Mouse (Mus musculus): ENCODE data around the gene Ugt1a10. TPM values are rescaled to one million over a fixed set of nuclear protein-coding genes. Genes with fewer than 3 reads are reported as not detected.

Gene Ugt1a10
- polyA plus RNA-seq, 1 experiment from 2014 or later: not detected

DNA sequence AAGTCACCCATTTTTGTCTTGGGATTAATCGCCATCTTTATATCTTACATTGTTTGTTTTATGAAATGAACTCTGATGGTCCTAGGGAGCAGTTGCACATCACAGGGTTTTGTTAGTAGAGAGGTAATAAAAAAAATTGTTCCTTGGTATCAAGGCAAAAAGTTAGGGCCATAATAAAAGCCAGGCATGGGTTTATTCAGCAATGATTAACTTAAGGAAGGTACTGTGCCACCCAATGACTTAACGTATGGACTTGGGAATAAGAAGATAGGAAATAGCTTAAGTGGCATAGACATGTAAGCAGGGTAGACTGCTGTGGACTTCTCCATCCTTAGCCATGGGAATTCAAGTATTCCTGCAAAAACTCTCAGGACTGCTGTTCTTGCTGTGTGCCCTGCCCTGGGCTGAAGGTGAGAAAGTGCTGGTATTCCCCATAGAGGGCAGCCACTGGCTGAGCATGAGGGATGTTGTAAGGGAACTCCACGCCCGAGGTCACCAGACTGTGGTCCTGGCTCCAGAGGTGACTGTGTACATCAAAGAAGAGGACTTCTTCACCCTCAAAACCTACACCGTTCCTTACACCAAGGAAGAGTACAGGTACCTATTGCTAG is 131.2 kb downstream of the Ugt1a10 start:
- DNase-seq (ENCODE audit: low spot score): no peak
- Histone ChIP-seq H3K4me3 (no peak overlapping the region), H3K4me1 (replicated peaks) (no peaks in the 10 kb centered on the region), H3K27ac (no peak overlapping the region), H3K27me3 (ENCODE audit: insufficient read depth, poor library complexity, severe bottlenecking) (no peaks in the 10 kb centered on the region), H3K36me3 (no peaks in the 10 kb centered on the region), H3K9me3 (no peaks in the 10 kb centered on the region)
- 89% methylated on average over 5 of the region's 5 CpGs for WGBS

GRCm38 (mm10) chr1:88192136-88192535 is 136.9 kb downstream of the Ugt1a10 start:
- Histone ChIP-seq H3K9me3 (no peaks in the 10 kb centered on the region), H3K4me1 (replicated peaks) (no peaks in the 10 kb centered on the region), H3K27ac (no peak overlapping the region), H3K27me3 (ENCODE audit: insufficient read depth, poor library complexity, severe bottlenecking) (no peaks in the 10 kb centered on the region), H3K4me3 (no peak overlapping the region), H3K36me3 (no peaks in the 10 kb centered on the region)
- DNase-seq (ENCODE audit: low spot score): no peak
- 67% methylated on average over 3 of the region's 3 CpGs for WGBS

DNA sequence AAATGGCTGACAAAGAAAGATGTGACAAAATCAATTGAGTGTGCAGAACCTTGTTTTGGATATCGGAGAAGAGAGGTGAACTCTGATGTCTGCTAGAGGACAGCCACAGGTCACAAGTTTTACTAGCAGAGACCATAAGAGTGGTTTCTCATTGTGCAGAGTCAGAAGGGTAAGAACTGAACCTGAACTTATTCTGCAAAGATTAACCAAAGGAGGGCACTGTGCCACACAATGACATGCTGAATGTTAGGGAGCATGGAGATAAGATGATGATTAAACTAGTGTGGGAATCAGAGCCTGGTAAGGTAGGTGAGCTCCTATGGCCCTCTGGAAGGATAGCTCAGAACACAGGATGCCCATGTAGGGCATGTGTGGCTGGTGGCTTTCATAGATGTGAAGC is 140.5 kb downstream of the Ugt1a10 start:
- no peaks in the 10 kb centered on the region for H3K36me3 ChIP-seq
- no peak for DNase-seq (ENCODE audit: low spot score)
- 0 out of 2 replicates have a peak, but pooled peaks cover 4% of the 10 kb centered on the region for H3K27me3 ChIP-seq (ENCODE audit: insufficient read depth, poor library complexity, severe bottlenecking)
- H3K4me1 ChIP-seq (replicated peaks): no peaks in the 10 kb centered on the region
- no peak overlapping the region for H3K27ac ChIP-seq
- H3K4me3 ChIP-seq: no peak overlapping the region
- WGBS: 86% methylated on average over 1 of the region's 1 CpGs
- no peaks in the 10 kb centered on the region for H3K9me3 ChIP-seq

DNA sequence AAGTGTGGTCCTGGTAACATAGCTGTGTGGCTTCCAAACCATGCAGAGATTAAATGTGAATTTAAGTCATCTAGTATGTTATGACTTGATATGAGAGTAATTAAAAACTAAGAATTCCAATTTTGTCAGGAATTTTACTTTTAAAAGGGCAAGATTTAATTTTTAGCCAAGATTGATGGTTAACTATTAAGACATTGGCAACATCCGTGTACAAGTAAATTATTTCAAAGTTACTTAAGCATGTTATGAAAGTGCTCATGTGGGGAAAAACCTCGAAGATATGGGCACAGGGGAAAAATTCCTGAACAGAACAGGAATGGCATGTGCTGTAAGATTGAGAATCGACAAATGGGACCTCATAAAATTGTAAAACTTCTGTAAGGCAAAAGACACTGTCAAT is 142.3 kb downstream of the Ugt1a10 start:
- no peak for DNase-seq (ENCODE audit: low spot score)
- H3K4me1 ChIP-seq (replicated peaks): no peaks in the 10 kb centered on the region
- no peaks in the 10 kb centered on the region for H3K36me3 ChIP-seq
- 0 out of 2 replicates have a peak, but pooled peaks cover 4% of the 10 kb centered on the region for H3K27me3 ChIP-seq (ENCODE audit: insufficient read depth, poor library complexity, severe bottlenecking)
- H3K4me3 ChIP-seq: no peak overlapping the region
- no peak overlapping the region for H3K27ac ChIP-seq
- no peaks in the 10 kb centered on the region for H3K9me3 ChIP-seq
- WGBS: 79% methylated on average over 3 of the region's 3 CpGs

DNA sequence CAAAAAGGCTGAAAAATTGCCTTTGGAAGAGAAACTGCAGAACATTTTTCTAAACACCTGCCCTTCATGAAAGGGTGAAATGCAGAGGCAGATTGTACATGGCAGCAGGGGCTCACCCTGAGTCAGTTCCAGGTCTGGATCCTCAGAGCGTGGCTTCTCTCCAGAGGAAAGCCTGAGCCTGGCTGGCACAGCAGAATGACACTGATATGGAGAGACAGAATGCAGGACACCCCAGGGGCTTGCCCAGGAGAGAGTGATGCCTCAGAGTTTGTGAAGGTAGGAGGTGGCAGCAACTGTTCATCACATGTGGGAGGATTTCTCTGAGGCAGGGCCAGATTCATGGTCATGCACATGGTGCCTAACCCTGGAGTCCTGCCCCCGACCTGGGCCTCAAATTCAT is 144.8 kb downstream of the Ugt1a10 start:
- H3K27ac ChIP-seq: no peak overlapping the region
- peaks cover under 1% of the 10 kb centered on the region; the same call in 1 of the 2 replicates for H3K4me1 ChIP-seq (replicated peaks)

GRCm38 (mm10) chr1:88200456-88200855 is 145.3 kb downstream of the Ugt1a10 start, which contains the start of gene Ugt1a2:
Gene Ugt1a2 (plus strand): TSS chr1:88200601.
- H3K27me3 ChIP-seq (ENCODE audit: insufficient read depth, poor library complexity, severe bottlenecking): peaks cover 16% of the 10 kb centered on the region
- WGBS: 81% methylated on average over 7 of the region's 7 CpGs

More for the DNA sequence above, 144.8 kb downstream of the Ugt1a10 start:
- H3K36me3 ChIP-seq: no peaks in the 10 kb centered on the region; the same call in 1 of the 2 replicates
- 77% methylated on average over 2 of the region's 2 CpGs for WGBS
- no peak overlapping the region for H3K4me3 ChIP-seq
- peaks cover 15% of the 10 kb centered on the region for H3K9me3 ChIP-seq
- DNase-seq (ENCODE audit: low spot score): no peak
- peaks cover 15% of the 10 kb centered on the region for H3K27me3 ChIP-seq (ENCODE audit: insufficient read depth, poor library complexity, severe bottlenecking)

GRCm38 (mm10) chr1:88205294-88205922 is 150.2 kb downstream of the Ugt1a10 start, which contains the start of gene Dnajb3:
Gene Dnajb3 (minus strand): TSS chr1:88205782.
- peaks cover 25% of the 10 kb centered on the region for H3K27me3 ChIP-seq (ENCODE audit: insufficient read depth, poor library complexity, severe bottlenecking)
- H3K4me1 ChIP-seq (replicated peaks): peaks cover 8% of the 10 kb centered on the region; the same call in 1 of the 2 replicates
- peak within 1 kb of the TSS; percentile 62 for H3K4me3 ChIP-seq
- peak within 1 kb of the TSS; percentile 91 for H3K27ac ChIP-seq
- DNase-seq (ENCODE audit: low spot score): peak; percentile 88
- H3K9me3 ChIP-seq: peaks cover 19% of the 10 kb centered on the region
- no peaks in the 10 kb centered on the region; the same call in 1 of the 2 replicates for H3K36me3 ChIP-seq
- 6% methylated on average over 62 of the region's 62 CpGs for WGBS

More at GRCm38 (mm10) chr1:88200456-88200855, 145.3 kb downstream of the Ugt1a10 start, which contains the start of gene Ugt1a2:
- Histone ChIP-seq H3K9me3 (peaks cover 16% of the 10 kb centered on the region), H3K36me3 (no peaks in the 10 kb centered on the region; the same call in 1 of the 2 replicates), H3K27ac (no peak within 1 kb of the TSS), H3K4me3 (no peak within 1 kb of the TSS), H3K4me1 (replicated peaks) (peaks cover 5% of the 10 kb centered on the region; the same call in 1 of the 2 replicates)
- no peak for DNase-seq (ENCODE audit: low spot score)

GRCm38 (mm10) chr1:88206843-88207479 is 151.8 kb downstream of the Ugt1a10 start:
- Histone ChIP-seq H3K27me3 (ENCODE audit: insufficient read depth, poor library complexity, severe bottlenecking) (peaks cover 23% of the 10 kb centered on the region), H3K36me3 (no peaks in the 10 kb centered on the region; the same call in 1 of the 2 replicates), H3K9me3 (peaks cover 26% of the 10 kb centered on the region), H3K4me3 (no peak overlapping the region), H3K4me1 (replicated peaks) (peaks cover 8% of the 10 kb centered on the region; the same call in 1 of the 2 replicates), H3K27ac (no peak overlapping the region)
- DNase-seq (ENCODE audit: low spot score): no peak
- 80% methylated on average over 2 of the region's 2 CpGs for WGBS

DNA sequence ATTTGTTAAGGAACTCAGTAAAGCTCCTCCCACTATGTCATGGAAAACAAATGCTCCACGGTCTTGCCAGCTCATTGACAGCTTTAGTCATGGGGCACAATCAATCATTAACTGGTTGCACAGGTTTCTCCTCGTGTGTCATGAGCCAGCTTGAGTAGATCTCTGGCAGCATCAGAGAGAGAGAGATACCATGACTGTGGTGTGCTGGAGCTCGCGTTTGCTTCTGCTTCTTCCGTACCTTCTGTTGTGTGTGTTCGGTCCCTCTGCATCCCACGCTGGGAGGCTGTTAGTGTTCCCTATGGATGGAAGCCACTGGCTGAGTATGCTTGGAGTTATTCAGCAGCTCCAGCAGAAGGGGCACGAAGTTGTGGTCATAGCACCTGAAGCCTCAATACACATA is 156.6 kb downstream of the Ugt1a10 start, which contains the start of gene Ugt1a1:
TSS of gene Ugt1a1 (plus strand) at position 148 of the 400 bp plus-strand sequence.
- no peaks in the 10 kb centered on the region for H3K4me1 ChIP-seq (replicated peaks)
- H3K36me3 ChIP-seq: no peaks in the 10 kb centered on the region
- H3K4me3 ChIP-seq: no peak within 1 kb of the TSS
- H3K27me3 ChIP-seq (ENCODE audit: insufficient read depth, poor library complexity, severe bottlenecking): peaks cover 7% of the 10 kb centered on the region; the same call in 1 of the 2 replicates
- peak; percentile 9 for DNase-seq (ENCODE audit: low spot score)
- 70% methylated on average over 8 of the region's 8 CpGs for WGBS
- peaks cover 53% of the 10 kb centered on the region for H3K9me3 ChIP-seq
- H3K27ac ChIP-seq: no peak within 1 kb of the TSS

GRCm38 (mm10) chr1:88212341-88213045 is 157.3 kb downstream of the Ugt1a10 start:
- H3K4me3 ChIP-seq: no peak overlapping the region
- H3K27ac ChIP-seq: no peak overlapping the region
- no peaks in the 10 kb centered on the region for H3K4me1 ChIP-seq (replicated peaks)
- H3K27me3 ChIP-seq (ENCODE audit: insufficient read depth, poor library complexity, severe bottlenecking): no peaks in the 10 kb centered on the region
- WGBS: 64% methylated on average over 8 of the region's 8 CpGs
- peaks cover 53% of the 10 kb centered on the region for H3K9me3 ChIP-seq
- peak; percentile 5 for DNase-seq (ENCODE audit: low spot score)
- H3K36me3 ChIP-seq: no peaks in the 10 kb centered on the region

- 84% methylated on average over 1 of the region's 1 CpGs for WGBS
- Histone ChIP-seq H3K4me1 (replicated peaks) (no peaks in the 10 kb centered on the region), H3K27ac (no peak overlapping the region), H3K9me3 (peaks cover 53% of the 10 kb centered on the region), H3K4me3 (no peak overlapping the region), H3K36me3 (no peaks in the 10 kb centered on the region), H3K27me3 (ENCODE audit: insufficient read depth, poor library complexity, severe bottlenecking) (no peaks in the 10 kb centered on the region)
- DNase-seq (ENCODE audit: low spot score): no peak
Observed at GRCm38 (mm10) chr1:88213061-88213460, 157.9 kb downstream of the Ugt1a10 start.

- Histone ChIP-seq H3K27ac (no peak overlapping the region), H3K27me3 (ENCODE audit: insufficient read depth, poor library complexity, severe bottlenecking) (no peaks in the 10 kb centered on the region), H3K36me3 (no peaks in the 10 kb centered on the region), H3K4me1 (replicated peaks) (no peaks in the 10 kb centered on the region), H3K9me3 (peaks cover 53% of the 10 kb centered on the region), H3K4me3 (no peak overlapping the region)
- DNase-seq (ENCODE audit: low spot score): peak; percentile 10
- WGBS: 83% methylated on average over 2 of the region's 2 CpGs
Observed at GRCm38 (mm10) chr1:88213766-88214461, 158.7 kb downstream of the Ugt1a10 start.
